Mouse (Mus musculus): ENCODE measurements around the gene Proser1. TPM values are rescaled to one million over a fixed set of nuclear protein-coding genes. Genes with fewer than 3 reads are reported as not detected.

Gene Proser1
- polyA plus RNA-seq (2017; shearing (Covaris generic)), result 24.8 TPM

GRCm38 (mm10) chr3:53463046-53463764 lies at the start of gene Proser1, which contains the start of gene Nhlrc3:
Proser1 (plus strand) TSS chr3:53463666.
Nhlrc3 (minus strand) TSS chr3:53463332.

GRCm38 (mm10) chr3:53488353-53488752 lies 24.9 kb downstream of the Proser1 start, which contains the start of gene Stoml3:
Stoml3 (plus strand) TSS chr3:53488653.

Other genes with a start within 250 kb of the Proser1 start
- 14.0 TPM for gene Nhlrc3, start 334 bp upstream of the Proser1 start, polyA plus RNA-seq (2017; shearing (Covaris generic))
- gene Stoml3, start 25.0 kb downstream of the Proser1 start, polyA plus RNA-seq (2017; shearing (Covaris generic)), result not detected
- 0.14 TPM for gene Frem2, start 193.7 kb downstream of the Proser1 start, polyA plus RNA-seq (2017; shearing (Covaris generic))

Data from CD4-positive, CD25-positive, alpha-beta regulatory T cell (primary cell).